Mouse (Mus musculus): Measurements from ENCODE around the gene Stpg4.

DNA sequence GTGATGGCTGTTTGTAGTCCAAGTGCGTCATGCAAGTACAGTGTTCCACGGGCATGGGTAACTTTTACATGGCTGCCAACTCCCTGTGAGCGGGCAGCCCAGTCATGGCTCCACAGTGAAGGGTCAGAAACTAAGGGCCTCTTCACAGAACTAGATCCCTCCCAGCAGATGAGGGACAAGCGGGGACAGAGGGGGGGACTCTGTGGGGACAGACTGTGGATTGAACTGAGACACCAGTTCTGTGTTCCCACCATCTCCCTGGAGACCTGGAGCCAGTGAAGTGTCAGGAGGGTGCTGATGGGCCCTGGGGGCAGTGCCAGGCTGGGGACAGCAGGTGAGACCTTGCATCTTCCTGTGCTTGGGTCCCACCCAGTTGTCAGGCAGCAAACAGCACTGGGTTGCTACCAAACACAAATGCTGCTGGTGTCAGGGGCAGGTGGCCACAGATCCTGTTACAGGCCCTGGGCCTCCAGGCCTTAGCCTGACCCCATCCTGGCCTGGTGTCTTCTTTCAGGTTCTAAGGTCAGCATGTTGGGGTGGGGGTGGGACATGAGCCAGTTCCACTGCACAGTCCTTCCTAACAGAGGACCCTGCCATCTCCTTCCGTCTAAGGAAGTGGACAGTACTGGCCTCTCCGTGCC is 50.6 kb downstream of the Stpg4 start:
- no peak for TF ChIP-seq POLR2A (IDR thresholded peaks at IDR 0.05; ENCODE audit: borderline replicate concordance, extremely low read depth, insufficient read depth, insufficient read length, poor library complexity, severe bottlenecking)
- no peak for TF ChIP-seq CTCF (IDR thresholded peaks at IDR 0.05; ENCODE audit: borderline replicate concordance, extremely low read depth, insufficient read depth, insufficient read length)
